Mouse (Mus musculus): ENCODE measurements around the gene Apoc3. TPM values are rescaled to one million over a fixed set of nuclear protein-coding genes. Genes with fewer than 3 reads are reported as not detected.

The Apoc3 gene
- polyA plus RNA-seq, 1 experiment from 2014 or later, result 541 TPM

DNA sequence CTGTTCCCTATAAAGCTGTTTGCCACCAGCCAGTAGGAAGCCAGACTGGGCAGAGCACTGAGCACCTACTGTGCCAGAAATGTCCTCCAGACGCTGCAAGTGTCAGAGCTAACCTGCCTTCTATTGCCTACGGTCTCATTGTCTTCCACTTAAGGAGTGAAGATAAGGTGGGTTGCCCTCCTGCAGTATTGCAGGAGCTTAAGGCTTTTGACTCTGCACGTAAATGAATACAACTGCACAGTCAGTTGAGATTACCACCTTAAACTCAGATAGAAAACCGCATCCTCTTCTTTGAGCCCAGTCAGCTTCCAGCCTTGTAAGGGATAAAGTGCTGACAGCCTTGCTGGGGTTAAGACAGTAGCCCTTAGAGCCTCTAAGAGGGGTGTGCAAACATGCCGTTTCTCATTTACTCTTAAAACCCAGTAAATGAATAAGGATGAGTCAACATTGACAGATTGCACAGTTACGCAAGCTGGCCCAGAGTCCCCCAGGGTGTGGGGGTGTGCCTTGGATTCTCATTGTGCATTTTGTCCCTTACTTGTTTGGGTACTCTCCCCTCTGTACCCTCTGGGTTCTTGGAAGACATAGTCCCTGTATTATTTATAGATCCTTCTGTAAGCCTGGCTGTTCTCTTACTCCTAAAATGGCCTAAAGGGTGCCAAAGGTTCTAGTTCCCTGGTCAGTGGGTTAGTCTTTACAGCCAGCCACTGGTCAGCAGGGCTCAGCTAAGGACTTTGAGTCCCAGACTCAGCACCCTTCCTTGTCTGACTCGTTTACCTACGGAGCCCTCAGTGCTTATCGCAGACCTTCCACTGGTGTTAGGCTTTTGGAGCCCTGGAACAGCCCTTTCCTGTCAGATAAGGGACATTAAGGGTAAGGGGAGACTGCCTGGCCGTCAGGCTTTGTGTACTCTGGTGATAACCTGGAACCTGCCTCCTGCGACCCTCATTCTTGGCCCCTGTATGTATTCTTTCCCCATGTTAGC, 19.8 kb downstream of the Apoc3 start:
- 26% methylated on average over 11 of the region's 11 CpGs for WGBS (ENCODE audit: insufficient replicate concordance)
- ATAC-seq (peak; percentile 81), DNase-seq (peak; percentile 64)
- H3K27me3 ChIP-seq (ENCODE audit: insufficient read depth, low read length), result no peaks in the 10 kb centered on the region
- peaks cover 29% of the 10 kb centered on the region for H3K4me1 ChIP-seq (ENCODE audit: insufficient read depth)
- no peaks in the 10 kb centered on the region for H3K9me3 ChIP-seq (ENCODE audit: low read length)
- peak overlapping the region; percentile 26 for H3K4me2 ChIP-seq (ENCODE audit: low read depth, low read length)
- peaks cover 34% of the 10 kb centered on the region for H3K36me3 ChIP-seq (replicated peaks; ENCODE audit: insufficient read depth, low read length)
- H3K27ac ChIP-seq (ENCODE audit: low read depth), result peak overlapping the region; percentile 95
- H3K9ac ChIP-seq (replicated peaks), result peak overlapping the region; percentile 32; the same call in 1 of the 2 replicates
- no peak overlapping the region for H3K4me3 ChIP-seq (ENCODE audit: low read depth, low read length)
- TF ChIP-seq CTCF (IDR thresholded peaks at IDR 0.05; ENCODE audit: low read depth) (no peak), EP300 (IDR thresholded peaks at IDR 0.05; ENCODE audit: low read depth) (peak; percentile 85)

DNA sequence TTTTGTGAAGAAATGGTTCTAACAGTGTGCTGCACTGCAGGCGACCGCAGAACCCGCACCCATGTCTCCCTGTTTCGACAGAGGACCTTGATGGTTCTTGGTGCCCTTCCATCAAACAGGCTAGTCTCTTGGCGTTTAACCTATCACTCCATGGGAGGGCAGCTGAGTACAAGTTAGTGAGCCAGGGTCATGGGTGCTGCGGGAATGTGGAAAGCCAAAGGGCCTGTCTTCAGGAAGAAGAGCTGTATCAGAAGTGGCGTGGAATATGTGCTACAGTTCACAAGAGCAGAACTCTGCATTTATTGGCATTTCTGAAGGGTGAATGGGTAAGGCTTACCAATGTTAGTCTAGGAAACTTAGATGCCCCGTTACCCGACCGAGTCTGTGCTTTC, 20.5 kb downstream of the Apoc3 start:
- no peak overlapping the region for H3K4me2 ChIP-seq (ENCODE audit: low read depth, low read length)
- peaks cover 33% of the 10 kb centered on the region for H3K36me3 ChIP-seq (replicated peaks; ENCODE audit: insufficient read depth, low read length)
- no peak for TF ChIP-seq CTCF (IDR thresholded peaks at IDR 0.05; ENCODE audit: low read depth)
- no peak for TF ChIP-seq EP300 (IDR thresholded peaks at IDR 0.05; ENCODE audit: low read depth)
- no peak for DNase-seq
- peak overlapping the region; percentile 95 for H3K27ac ChIP-seq (ENCODE audit: low read depth)
- no peaks in the 10 kb centered on the region for H3K27me3 ChIP-seq (ENCODE audit: insufficient read depth, low read length)
- no peak overlapping the region for H3K4me3 ChIP-seq (ENCODE audit: low read depth, low read length)
- peak overlapping the region; percentile 16; the same call in 1 of the 2 replicates for H3K9ac ChIP-seq (replicated peaks)
- no peak for ATAC-seq
- WGBS (ENCODE audit: insufficient replicate concordance), result 60% methylated on average over 10 of the region's 10 CpGs
- peaks cover 29% of the 10 kb centered on the region for H3K4me1 ChIP-seq (ENCODE audit: insufficient read depth)
- H3K9me3 ChIP-seq (ENCODE audit: low read length), result no peaks in the 10 kb centered on the region

DNA sequence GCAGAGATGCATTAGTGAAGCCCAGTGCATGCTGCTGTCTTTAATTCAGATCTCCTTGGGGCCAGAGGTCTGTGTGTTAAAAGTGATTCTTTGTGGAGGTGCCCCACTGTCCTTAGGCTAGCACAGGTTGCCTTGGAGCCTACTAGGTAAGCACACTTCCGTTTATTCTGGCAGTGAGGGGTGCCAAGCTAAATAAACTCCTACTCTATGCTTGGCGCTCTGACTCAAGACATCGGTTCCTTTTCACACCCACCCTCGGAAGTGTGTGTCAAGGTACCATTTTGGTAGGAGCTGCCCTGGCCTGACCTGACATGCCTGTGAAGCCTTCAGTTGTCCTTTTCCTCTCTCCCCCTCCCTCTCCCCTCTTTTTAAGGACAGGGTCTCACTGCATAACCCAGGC, 21.2 kb downstream of the Apoc3 start:
- no peak overlapping the region for H3K9ac ChIP-seq (replicated peaks)
- no peak for DNase-seq
- no peak for ATAC-seq
- H3K4me1 ChIP-seq (ENCODE audit: insufficient read depth), result peaks cover 29% of the 10 kb centered on the region
- H3K9me3 ChIP-seq (ENCODE audit: low read length), result no peaks in the 10 kb centered on the region
- no peak overlapping the region for H3K4me2 ChIP-seq (ENCODE audit: low read depth, low read length)
- 76% methylated on average over 4 of the region's 4 CpGs for WGBS (ENCODE audit: insufficient replicate concordance)
- no peak for TF ChIP-seq CTCF (IDR thresholded peaks at IDR 0.05; ENCODE audit: low read depth)
- TF ChIP-seq EP300 (IDR thresholded peaks at IDR 0.05; ENCODE audit: low read depth), result no peak
- H3K27me3 ChIP-seq (ENCODE audit: insufficient read depth, low read length), result no peaks in the 10 kb centered on the region
- H3K27ac ChIP-seq (ENCODE audit: low read depth), result peak overlapping the region; percentile 95; the same call in 1 of the 2 replicates
- no peak overlapping the region for H3K4me3 ChIP-seq (ENCODE audit: low read depth, low read length)
- peaks cover 38% of the 10 kb centered on the region for H3K36me3 ChIP-seq (replicated peaks; ENCODE audit: insufficient read depth, low read length)

DNA sequence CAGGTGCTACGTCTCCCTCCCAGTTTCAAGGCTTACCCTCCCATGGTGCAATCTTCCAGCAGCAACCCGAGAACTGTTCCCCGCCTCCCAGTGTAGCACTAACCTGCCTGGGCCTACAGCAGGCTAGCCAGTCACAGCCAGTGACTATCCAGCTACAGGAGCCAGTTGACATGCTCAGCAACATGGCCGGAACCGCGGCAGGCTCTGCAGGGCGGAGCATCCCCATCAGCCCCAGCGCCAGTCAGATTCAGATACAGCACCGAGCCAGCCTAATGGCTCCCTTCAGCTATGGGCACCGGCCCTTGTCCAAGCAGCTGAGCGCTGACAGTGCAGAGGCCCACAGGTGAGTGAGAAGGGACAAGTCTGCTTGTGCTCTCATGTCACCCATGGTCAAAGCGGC, 25.0 kb downstream of the Apoc3 start:
- peaks cover 24% of the 10 kb centered on the region for H3K4me1 ChIP-seq (ENCODE audit: insufficient read depth)
- no peak overlapping the region for H3K4me2 ChIP-seq (ENCODE audit: low read depth, low read length)
- H3K27ac ChIP-seq (ENCODE audit: low read depth), result no peak overlapping the region
- H3K27me3 ChIP-seq (ENCODE audit: insufficient read depth, low read length), result no peaks in the 10 kb centered on the region
- no peak overlapping the region for H3K4me3 ChIP-seq (ENCODE audit: low read depth, low read length)
- H3K36me3 ChIP-seq (replicated peaks; ENCODE audit: insufficient read depth, low read length), result peaks cover 47% of the 10 kb centered on the region
- no peaks in the 10 kb centered on the region for H3K9me3 ChIP-seq (ENCODE audit: low read length)
- H3K9ac ChIP-seq (replicated peaks), result no peak overlapping the region
- no peak for TF ChIP-seq CTCF (IDR thresholded peaks at IDR 0.05; ENCODE audit: low read depth)
- no peak for TF ChIP-seq EP300 (IDR thresholded peaks at IDR 0.05; ENCODE audit: low read depth)
- no peak for DNase-seq
- ATAC-seq, result no peak
- 86% methylated on average over 12 of the region's 12 CpGs for WGBS (ENCODE audit: insufficient replicate concordance)

DNA sequence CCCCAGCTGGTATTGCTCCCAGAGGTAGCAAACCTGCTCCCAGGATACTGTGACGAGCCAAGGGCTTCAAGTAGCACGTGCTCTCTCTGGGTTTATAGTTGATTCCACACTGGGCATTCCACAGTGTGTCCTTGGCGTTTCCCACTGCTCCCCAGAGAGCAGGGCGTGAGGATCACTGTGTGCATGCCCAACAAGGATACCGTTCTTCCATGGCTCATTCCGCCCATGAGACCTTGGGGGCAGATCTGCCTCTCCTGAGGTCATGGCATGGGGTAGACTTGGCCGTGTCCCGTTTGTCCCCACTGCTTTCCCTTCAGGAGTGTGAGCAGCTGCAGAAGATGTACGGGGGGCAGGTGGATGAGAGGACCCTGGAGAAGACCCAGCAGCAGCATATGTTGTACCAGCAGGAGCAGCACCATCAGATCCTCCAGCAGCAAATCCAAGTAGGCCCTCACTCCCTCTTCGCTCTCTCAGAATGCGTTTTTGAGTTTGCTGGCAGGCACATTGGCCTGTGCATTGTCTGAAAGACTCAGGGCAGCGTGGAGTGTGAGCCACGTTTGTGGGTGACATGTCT, 26.9 kb downstream of the Apoc3 start:
- Histone ChIP-seq H3K9me3 (ENCODE audit: low read length) (no peaks in the 10 kb centered on the region), H3K27ac (ENCODE audit: low read depth) (no peak overlapping the region), H3K4me3 (ENCODE audit: low read depth, low read length) (no peak overlapping the region), H3K27me3 (ENCODE audit: insufficient read depth, low read length) (no peaks in the 10 kb centered on the region), H3K4me1 (ENCODE audit: insufficient read depth) (peaks cover 9% of the 10 kb centered on the region), H3K36me3 (replicated peaks; ENCODE audit: insufficient read depth, low read length) (peaks cover 49% of the 10 kb centered on the region), H3K9ac (replicated peaks) (no peak overlapping the region), H3K4me2 (ENCODE audit: low read depth, low read length) (no peak overlapping the region)
- TF ChIP-seq CTCF (IDR thresholded peaks at IDR 0.05; ENCODE audit: low read depth), result no peak
- TF ChIP-seq EP300 (IDR thresholded peaks at IDR 0.05; ENCODE audit: low read depth), result no peak
- DNase-seq (no peak), ATAC-seq (no peak)
- 80% methylated on average over 13 of the region's 13 CpGs for WGBS (ENCODE audit: insufficient replicate concordance)

DNA sequence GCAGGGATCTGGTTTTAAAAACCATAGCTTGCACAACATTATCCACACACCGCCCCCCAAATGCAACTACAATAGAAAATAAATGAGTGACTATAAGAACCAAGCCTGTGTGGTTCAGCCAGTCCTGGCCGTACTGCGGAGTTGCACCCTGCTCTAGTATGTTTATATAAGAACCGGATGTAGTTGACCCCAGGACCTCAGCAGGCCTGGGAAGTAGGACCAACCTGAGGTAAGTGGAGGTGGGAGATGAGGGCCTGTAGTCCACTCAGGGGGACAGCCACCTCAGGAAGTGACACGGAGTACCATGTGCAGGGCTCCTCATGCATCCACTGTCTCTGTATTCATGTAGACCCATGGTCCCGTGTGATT, 28.0 kb downstream of the Apoc3 start:
- Histone ChIP-seq H3K4me3 (ENCODE audit: low read depth, low read length) (no peak overlapping the region), H3K4me1 (ENCODE audit: insufficient read depth) (peaks cover 12% of the 10 kb centered on the region), H3K27ac (ENCODE audit: low read depth) (peak overlapping the region; percentile 80), H3K36me3 (replicated peaks; ENCODE audit: insufficient read depth, low read length) (peaks cover 46% of the 10 kb centered on the region), H3K4me2 (ENCODE audit: low read depth, low read length) (no peak overlapping the region), H3K9me3 (ENCODE audit: low read length) (no peaks in the 10 kb centered on the region), H3K9ac (replicated peaks) (no peak overlapping the region), H3K27me3 (ENCODE audit: insufficient read depth, low read length) (no peaks in the 10 kb centered on the region)
- ATAC-seq, result peak; percentile 53
- 59% methylated on average over 6 of the region's 6 CpGs for WGBS (ENCODE audit: insufficient replicate concordance)
- TF ChIP-seq CTCF (IDR thresholded peaks at IDR 0.05; ENCODE audit: low read depth) (no peak), EP300 (IDR thresholded peaks at IDR 0.05; ENCODE audit: low read depth) (no peak)
- DNase-seq, result no peak
